Mouse (Mus musculus) forebrain, embryonic 14.5 days (tissue): ENCODE data around the gene Tubb3. TPM values are rescaled to one million over a fixed set of nuclear protein-coding genes. Genes with fewer than 3 reads are reported as not detected.
"Not testable (repeated sequence)": the region's sequence is repeated elsewhere in the genome, so short reads cannot be mapped to it uniquely, and the experiment has no call there.

Experiments used
- ATAC-seq: fragments of 200-750 bp; cut with Nextera tagmentation; 2 replicates; pipeline ENCODE4 v1.8.0; 2017; ENCODE audit warnings: mild to moderate bottlenecking, moderate library complexity
- DNase-seq: peaks from one replicate; pipeline ENCODE4 v3.0.0-alpha.2; 2015; ENCODE audit warnings: low spot score
- H3K27ac ChIP-seq: fragments of 300-500 bp; sonication (generic); 2 replicates; pipeline ENCODE4 v1.5.1; 2014; ENCODE audit warnings: low read depth, mild to moderate bottlenecking, control low read depth, low read length, moderate library complexity
- H3K27me3 ChIP-seq: fragments of 300-500 bp; sonication (generic); replicated peaks from 2 replicates; pipeline ENCODE4 v1.6.1; 2014; ENCODE audit warnings: low read length, control low read depth, mixed read lengths; ENCODE audit not compliant: control insufficient read depth, insufficient read depth
- H3K36me3 ChIP-seq: fragments of 300-500 bp; sonication (generic); 2 replicates; pipeline ENCODE4 v1.6.1; 2014; ENCODE audit warnings: low read length, control low read depth; ENCODE audit not compliant: control insufficient read depth, insufficient read depth
- H3K4me1 ChIP-seq: fragments of 300-500 bp; sonication (generic); 2 replicates; pipeline ENCODE4 v1.6.1; 2014; ENCODE audit warnings: antibody characterized with exemption, low read length, control low read depth; ENCODE audit not compliant: control insufficient read depth, insufficient read depth
- H3K4me2 ChIP-seq: fragments of 300-500 bp; sonication (generic); 2 replicates; pipeline ENCODE4 v1.6.1; 2014; ENCODE audit warnings: mild to moderate bottlenecking, control low read depth, low read length
- H3K4me3 ChIP-seq: fragments of 300-500 bp; sonication (generic); 2 replicates; pipeline ENCODE4 v1.5.1; 2014; ENCODE audit warnings: low read depth, low read length, control low read depth
- H3K9ac ChIP-seq: fragments of 300-500 bp; sonication (generic); 2 replicates; pipeline ENCODE4 v1.6.1; 2014; ENCODE audit warnings: mild to moderate bottlenecking, low read length, control low read depth, moderate library complexity
- H3K9me3 ChIP-seq: fragments of 300-500 bp; sonication (generic); replicated peaks from 2 replicates; pipeline ENCODE4 v1.6.1; 2016; ENCODE audit warnings: low read length, control low read depth, mixed read lengths; ENCODE audit not compliant: control insufficient read depth
- WGBS: fragments of 180-500 bp; shearing (Covaris S2); extraction: QIAGEN DNeasy Blood & Tissue Kit; methylation state at CpG from one replicate; pipeline ENCODE4 v1.1.7; 2014; 5-methylcytosine and 5-hydroxymethylcytosine counted together
- polyA plus RNA-seq: library from polyadenylated mRNA; unstranded; fragments of >200 nt; fragmentation: Nextera tagmentation; extraction: Ambion mirVana; gene quantifications from 2 replicates; pipeline ENCODE4 v1.2.1, GENCODE M21; 2014

Tubb3 gene
- polyA plus RNA-seq, 1 experiment from 2014 or later, result 1,786 TPM

GRCm38 (mm10) chr8:123426511-123427509 lies 15.6 kb downstream of the Tubb3 start:
- H3K4me3 ChIP-seq, result no peak overlapping the region
- DNase-seq, result no peak
- H3K9me3 ChIP-seq, result peaks cover 30% of the 10 kb centered on the region
- no peak for ATAC-seq
- peaks cover 17% of the 10 kb centered on the region for H3K36me3 ChIP-seq
- WGBS, result 98% methylated on average over 27 of the region's 27 CpGs
- H3K27ac ChIP-seq, result no peak overlapping the region
- H3K27me3 ChIP-seq, result no peaks in the 10 kb centered on the region
- no peak overlapping the region for H3K4me2 ChIP-seq
- no peaks in the 10 kb centered on the region for H3K4me1 ChIP-seq
- H3K9ac ChIP-seq, result no peak overlapping the region

- Histone ChIP-seq H3K4me1 (no peaks in the 10 kb centered on the region), H3K27me3 (no peaks in the 10 kb centered on the region), H3K36me3 (peaks cover 8% of the 10 kb centered on the region; the same call in 1 of the 2 replicates), H3K9me3 (peaks cover 36% of the 10 kb centered on the region), H3K27ac (no peak overlapping the region), H3K4me3 (no peak overlapping the region), H3K4me2 (no peak overlapping the region), H3K9ac (no peak overlapping the region)
- ATAC-seq (no peak), DNase-seq (no peak)
- WGBS, result 97% methylated on average over 24 of the region's 24 CpGs
These were observed 16.5 kb downstream of the Tubb3 start for GRCm38 (mm10) chr8:123427639-123428275.

- no peak overlapping the region for H3K4me3 ChIP-seq
- no peak overlapping the region for H3K9ac ChIP-seq
- DNase-seq (no peak), ATAC-seq (no peak)
- H3K9me3 ChIP-seq, result peaks cover 36% of the 10 kb centered on the region
- H3K4me1 ChIP-seq, result no peaks in the 10 kb centered on the region
- WGBS, result 97% methylated on average over 29 of the region's 29 CpGs
- no peak overlapping the region for H3K27ac ChIP-seq
- no peaks in the 10 kb centered on the region for H3K27me3 ChIP-seq
- H3K36me3 ChIP-seq, result 0 out of 2 replicates have a peak, but pooled peaks cover 3% of the 10 kb centered on the region
- no peak overlapping the region for H3K4me2 ChIP-seq
These were observed 17.2 kb downstream of the Tubb3 start for GRCm38 (mm10) chr8:123428343-123428893.

GRCm38 (mm10) chr8:123428939-123429721 lies 17.9 kb downstream of the Tubb3 start:
- H3K9me3 ChIP-seq, result peaks cover 36% of the 10 kb centered on the region
- H3K27ac ChIP-seq, result no peak overlapping the region
- WGBS, result 95% methylated on average over 23 of the region's 23 CpGs
- no peak overlapping the region for H3K4me2 ChIP-seq
- H3K9ac ChIP-seq, result no peak overlapping the region
- H3K4me3 ChIP-seq, result no peak overlapping the region
- H3K27me3 ChIP-seq, result no peaks in the 10 kb centered on the region
- H3K4me1 ChIP-seq, result no peaks in the 10 kb centered on the region
- ATAC-seq (no peak), DNase-seq (no peak)
- H3K36me3 ChIP-seq, result no peaks in the 10 kb centered on the region

- not testable (repeated sequence) for H3K9ac ChIP-seq, H3K4me3 ChIP-seq, ATAC-seq, H3K27me3 ChIP-seq, H3K27ac ChIP-seq, H3K36me3 ChIP-seq, H3K4me1 ChIP-seq, DNase-seq, H3K4me2 ChIP-seq
- 97% methylated on average over 15 of the region's 15 CpGs for WGBS
- peaks cover 39% of the 10 kb centered on the region for H3K9me3 ChIP-seq
These were observed 18.4 kb downstream of the Tubb3 start for GRCm38 (mm10) chr8:123429722-123430013.

- H3K9me3 ChIP-seq, result peaks cover 39% of the 10 kb centered on the region
- not testable (repeated sequence) for H3K36me3 ChIP-seq
These were observed 19.7 kb downstream of the Tubb3 start for GRCm38 (mm10) chr8:123430936-123431335.

GRCm38 (mm10) chr8:123431616-123432365 lies 20.6 kb downstream of the Tubb3 start:
- WGBS, result 96% methylated on average over 25 of the region's 25 CpGs

More at GRCm38 (mm10) chr8:123430936-123431335, 19.7 kb downstream of the Tubb3 start:
- H3K27ac ChIP-seq, DNase-seq, H3K4me3 ChIP-seq, ATAC-seq, H3K9ac ChIP-seq, H3K4me2 ChIP-seq, H3K4me1 ChIP-seq, H3K27me3 ChIP-seq: not testable (repeated sequence)
- WGBS, result 89% methylated on average over 8 of the region's 8 CpGs

GRCm38 (mm10) chr8:123432381-123432780 lies 21.2 kb downstream of the Tubb3 start:
- Histone ChIP-seq H3K4me2 (no peak overlapping the region), H3K9ac (no peak overlapping the region), H3K4me1 (no peaks in the 10 kb centered on the region), H3K9me3 (peaks cover 28% of the 10 kb centered on the region), H3K4me3 (no peak overlapping the region), H3K27ac (no peak overlapping the region), H3K36me3 (no peaks in the 10 kb centered on the region), H3K27me3 (no peaks in the 10 kb centered on the region)
- DNase-seq (no peak), ATAC-seq (no peak)
- WGBS, result 94% methylated on average over 16 of the region's 16 CpGs

More at GRCm38 (mm10) chr8:123431616-123432365, 20.6 kb downstream of the Tubb3 start:
- peaks cover 33% of the 10 kb centered on the region for H3K9me3 ChIP-seq
- no peaks in the 10 kb centered on the region for H3K36me3 ChIP-seq
- no peak overlapping the region for H3K27ac ChIP-seq
- no peak overlapping the region for H3K4me2 ChIP-seq
- no peaks in the 10 kb centered on the region for H3K27me3 ChIP-seq
- no peak overlapping the region for H3K4me3 ChIP-seq
- ATAC-seq (no peak), DNase-seq (no peak)
- no peak overlapping the region for H3K9ac ChIP-seq
- no peaks in the 10 kb centered on the region for H3K4me1 ChIP-seq
